In the genomic region with DNA sequence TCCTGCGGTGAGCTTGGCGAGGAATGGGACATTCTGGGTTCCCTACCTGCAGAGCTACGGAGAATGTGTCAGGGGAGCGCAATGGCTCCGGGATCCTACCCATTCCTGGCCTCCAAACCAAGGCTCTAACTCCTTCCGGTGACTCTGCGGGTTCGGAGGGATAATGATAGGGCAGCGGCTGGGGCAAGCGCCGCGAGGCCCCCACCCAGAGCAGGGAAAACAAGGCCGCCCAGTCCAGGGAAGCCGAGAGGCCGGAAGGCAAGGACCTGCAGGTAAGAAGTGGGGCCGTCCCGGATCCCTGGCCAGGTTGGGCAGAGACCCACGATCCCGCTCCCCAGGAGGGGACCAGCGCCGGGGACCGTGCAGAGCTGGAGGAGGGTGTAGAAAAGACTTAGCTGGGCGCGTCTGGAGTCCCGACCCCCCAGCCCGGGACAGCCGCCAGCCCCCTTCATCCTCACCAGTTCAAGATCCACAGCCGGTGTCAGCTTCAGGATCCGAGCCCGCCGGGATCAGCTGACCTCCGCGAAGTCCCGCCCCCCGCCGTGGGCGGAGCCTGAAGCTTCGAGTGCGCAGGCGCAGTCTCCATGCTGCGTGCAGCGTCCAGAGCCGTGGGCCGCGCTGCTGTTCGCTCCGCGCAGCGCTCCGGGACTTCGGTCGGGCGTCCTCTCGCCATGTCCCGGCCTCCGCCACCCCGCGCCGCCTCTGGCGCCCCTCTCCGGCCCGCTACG, we compare ENCODE assay signal across 8 mouse cellular contexts. TPM values are rescaled to one million over a fixed set of nuclear protein-coding genes. Genes with fewer than 3 reads are reported as not detected.
DNase-seq lines count a peak whose midpoint lies in the region; ATAC-seq lines count a peak whose summit lies in the region.

A gene (minus strand): TSS at position 538 of the 728 bp plus-strand sequence.
A gene (plus strand): TSS at position 574 of the 728 bp plus-strand sequence.

- WGBS in heart, embryonic 10.5 days: under 1% methylated on average over 63 of the region's 63 CpGs
- under 1% methylated on average over 63 of the region's 63 CpGs for WGBS in kidney, embryonic 15.5 days

- H3K27ac ChIP-seq in heart, embryonic 10.5 days: peak within 1 kb of the TSS; percentile 91
- H3K27ac ChIP-seq in kidney, embryonic 15.5 days: peak within 1 kb of the TSS; percentile 93

- H3K4me3 ChIP-seq in heart, embryonic 10.5 days: peak within 1 kb of the TSS; percentile 87
- H3K4me3 ChIP-seq in kidney, embryonic 15.5 days (replicated peaks): peak within 1 kb of the TSS; percentile 94

- no peaks in the 10 kb centered on the region for H3K9me3 ChIP-seq in heart, embryonic 10.5 days
- H3K9me3 ChIP-seq in kidney, embryonic 15.5 days (replicated peaks): no peaks in the 10 kb centered on the region

- peaks cover 32% of the 10 kb centered on the region for H3K4me1 ChIP-seq in heart, embryonic 10.5 days
- H3K4me1 ChIP-seq in kidney, embryonic 15.5 days: peaks cover 30% of the 10 kb centered on the region

- peak within 1 kb of the TSS; percentile 95 for H3K4me2 ChIP-seq in kidney, embryonic 15.5 days

- peaks cover 15% of the 10 kb centered on the region; the same call in 1 of the 2 replicates for H3K27me3 ChIP-seq in heart, embryonic 10.5 days (ENCODE audit: insufficient read depth, poor library complexity, severe bottlenecking)
- H3K27me3 ChIP-seq in kidney, embryonic 15.5 days: no peaks in the 10 kb centered on the region

- peak within 1 kb of the TSS; percentile 97 for H3K9ac ChIP-seq in kidney, embryonic 15.5 days

- H3K36me3 ChIP-seq in heart, embryonic 10.5 days: peaks cover 13% of the 10 kb centered on the region
- peaks cover 20% of the 10 kb centered on the region for H3K36me3 ChIP-seq in kidney, embryonic 15.5 days

- DNase-seq in B cell, adult 2 months: peak; percentile 99
- DNase-seq in brain, adult 2 months (ENCODE audit: low read depth, low spot score): peak; percentile 97
- peak; percentile 96 for DNase-seq in heart, embryonic 10.5 days (ENCODE audit: low spot score)
- peak; percentile 99 for DNase-seq in liver
- DNase-seq in spleen, postnatal 4 days (ENCODE audit: low spot score in 2 of 2): peak; percentile 99 to 100

- ATAC-seq in erythroblast, adult 5-6 weeks (replicated peaks; ENCODE audit: low FRiP score, poor library complexity, severe bottlenecking): peak; percentile 88
- ATAC-seq in kidney, embryonic 15.5 days (replicated peaks; ENCODE audit: low FRiP score): peak; percentile 85
- peak; percentile 48 for ATAC-seq in monocyte, adult 5-6 weeks (replicated peaks; ENCODE audit: insufficient number of reproducible peaks, low FRiP score, low TSS enrichment, poor library complexity, severe bottlenecking)

RNA-seq across cellular contexts. Expression of the first gene that starts in this region (rescaled TPM):
- total RNA-seq in erythroblast, adult 5-6 weeks (2015; ENCODE audit: low replicate concordance): 1.5 TPM in 1 of 2 replicates, not detected in the other
- total RNA-seq in erythroblast, adult 5-6 weeks (2017; ENCODE audit: low replicate concordance): 3.5 TPM in 1 of 2 replicates, not detected in the other
- 12.7 and 13.9 TPM in 2 replicates for polyA plus RNA-seq in heart, embryonic 10.5 days (2016; fragmentation: Nextera tagmentation; extraction: Ambion mirVana)
- 13.9 and 14.2 TPM in 2 replicates for polyA plus RNA-seq in kidney, embryonic 15.5 days (2015; fragmentation: Nextera tagmentation; extraction: Ambion mirVana)
- 6.1 to 12.0 TPM (median 6.4 TPM) in 3 replicates for total RNA-seq in monocyte, adult 5-6 weeks (2017)

RNA-seq across cellular contexts. Expression of the second gene that starts in this region (rescaled TPM):
- total RNA-seq in erythroblast, adult 5-6 weeks (2015; ENCODE audit: low replicate concordance): 3.8 TPM in 1 of 2 replicates, not detected in the other
- 0.43 and 0.70 TPM in 2 replicates for total RNA-seq in erythroblast, adult 5-6 weeks (2017; ENCODE audit: low replicate concordance)
- 60.1 and 72.5 TPM in 2 replicates for polyA plus RNA-seq in heart, embryonic 10.5 days (2016; fragmentation: Nextera tagmentation; extraction: Ambion mirVana)
- 154 and 166 TPM in 2 replicates for polyA plus RNA-seq in kidney, embryonic 15.5 days (2015; fragmentation: Nextera tagmentation; extraction: Ambion mirVana)
- 3.6 to 7.3 TPM (median 4.8 TPM) in 3 replicates for total RNA-seq in monocyte, adult 5-6 weeks (2017)

Comparison
In these comparisons a context has a peak if more than half of its experiments do, and no peak if none do; other contexts are left out.
1. Peak in every context shown above with its lines: DNase-seq, ATAC-seq, H3K4me3 ChIP-seq and H3K27ac ChIP-seq.